ENCODE assay signal across 8 mouse cellular contexts in genomic region chr10:96750861-96751260, GRCm38 (mm10).
DNase-seq lines count a peak whose midpoint lies in the region; ATAC-seq and TF ChIP-seq lines count a peak whose summit lies in the region.

No protein-coding gene starts in this region.

- no peak for TF ChIP-seq CTCF in left cerebral cortex, adult 2 months (IDR thresholded peaks at IDR 0.05)

- no peak overlapping the region for H3K27ac ChIP-seq in left cerebral cortex, adult 2 months
- no peak overlapping the region for H3K27ac ChIP-seq in liver, embryonic 11.5 days (ENCODE audit: low read depth, low read length)

- DNase-seq in left cerebral cortex, adult 2 months (ENCODE audit: extremely low spot score in 1 of 2, low spot score in 2 of 2) = peak; percentile 12 to 27
- no peak for DNase-seq in left cerebral cortex, postnatal 4 days
- DNase-seq in adrenal gland, postnatal 10 days = peak; percentile 63
- peak; percentile 80 for DNase-seq in fibroblast of lung, adult 2 months (ENCODE audit: low read depth)
- peak; percentile 34 for DNase-seq in kidney, adult 9 months
- DNase-seq in liver, embryonic 11.5 days (ENCODE audit: low spot score) = no peak
- no peak for DNase-seq in thymus, postnatal 0 days (ENCODE audit: low spot score)
- no peak for DNase-seq in gastrocnemius, postnatal 36 days

- no peaks in the 10 kb centered on the region for H3K9me3 ChIP-seq in liver, embryonic 11.5 days (ENCODE audit: control insufficient read depth, low read length)

- intact Hi-C loops in left cerebral cortex, adult 2 months (cut with DNase I) = no loop called here
- intact Hi-C loops in left cerebral cortex, postnatal 4 days (cut with DNase I) = no loop called here
- intact Hi-C loops in gastrocnemius, postnatal 36 days (cut with DNase I) = no loop called here

- H3K36me3 ChIP-seq in liver, embryonic 11.5 days (ENCODE audit: control insufficient read depth, insufficient read depth, low read length) = no peaks in the 10 kb centered on the region

- no peaks in the 10 kb centered on the region; the same call in 1 of the 2 replicates for H3K4me1 ChIP-seq in liver, embryonic 11.5 days (replicated peaks; ENCODE audit: control insufficient read depth, insufficient read depth, low read length)

- WGBS in liver, embryonic 11.5 days = 47% methylated on average over 5 of the region's 5 CpGs

- no peak overlapping the region for H3K4me2 ChIP-seq in liver, embryonic 11.5 days

- ATAC-seq in liver, embryonic 11.5 days (replicated peaks; ENCODE audit: low FRiP score) = no peak

- no peak overlapping the region for H3K9ac ChIP-seq in liver, embryonic 11.5 days (ENCODE audit: low read depth, low read length)

- H3K27me3 ChIP-seq in liver, embryonic 11.5 days (replicated peaks; ENCODE audit: control insufficient read depth, insufficient read depth, low read length) = no peaks in the 10 kb centered on the region

- no peak overlapping the region for H3K4me3 ChIP-seq in left cerebral cortex, adult 2 months
- no peak overlapping the region for H3K4me3 ChIP-seq in liver, embryonic 11.5 days (ENCODE audit: low read depth, low read length)

Comparison
In these comparisons a context has a peak if more than half of its experiments do, and no peak if none do; other contexts are left out.
1. DNase-seq: peak in left cerebral cortex, adult 2 months (2 of 2), adrenal gland, postnatal 10 days (single experiment), fibroblast of lung, adult 2 months (single experiment) and kidney, adult 9 months (single experiment); none in left cerebral cortex, postnatal 4 days (single experiment), liver, embryonic 11.5 days (single experiment), thymus, postnatal 0 days (single experiment) and gastrocnemius, postnatal 36 days (0 of 2).